Mouse (Mus musculus) liver, embryonic 14.5 days (tissue): ENCODE measurements around the gene Cux2. TPM values are rescaled to one million over a fixed set of nuclear protein-coding genes. Genes with fewer than 3 reads are reported as not detected.

ENCODE experiments used
- ATAC-seq: fragments of 200-750 bp; cut with Nextera tagmentation; 2 replicates; pipeline ENCODE4 v1.8.0; 2017; ENCODE audit warnings: moderate number of reproducible peaks, mild to moderate bottlenecking, moderate library complexity; ENCODE audit not compliant: insufficient read depth
- DNase-seq, 3 experiments: peaks; one replicate each; pipeline ENCODE4 v3.0.0-alpha.2; 2012 to 2013; ENCODE audit warnings: low read depth in 3 of 3, low spot score in 3 of 3
- H3K27ac ChIP-seq: fragments of 300-500 bp; sonication (generic); 2 replicates; pipeline ENCODE4 v1.5.1; 2014; ENCODE audit warnings: moderate library complexity, mild to moderate bottlenecking, control low read depth, inconsistent platforms
- H3K27me3 ChIP-seq: fragments of 300-500 bp; sonication (generic); 2 replicates; pipeline ENCODE4 v1.6.1; 2014; ENCODE audit warnings: mild to moderate bottlenecking, low read length, moderate library complexity; ENCODE audit not compliant: control insufficient read depth, insufficient read depth
- H3K36me3 ChIP-seq: fragments of 300-500 bp; sonication (generic); replicated peaks from 2 replicates; pipeline ENCODE4 v1.6.1; 2014; ENCODE audit warnings: low read depth; ENCODE audit not compliant: control insufficient read depth, insufficient read depth
- H3K4me1 ChIP-seq, 2 experiments: fragments of 200-500 bp in 1 of 2; fragments of 300-500 bp in 1 of 2; sonication (generic) in 1 of 2; replicated peaks; 2 replicates each; pipeline ENCODE4 v1.6.1; 2012 to 2014; ENCODE audit warnings: antibody characterized with exemption in 1 of 2, inconsistent platforms in 1 of 2, low read length in 1 of 2; ENCODE audit not compliant: control insufficient read depth in 2 of 2, insufficient read depth in 2 of 2
- H3K4me2 ChIP-seq: fragments of 300-500 bp; sonication (generic); 2 replicates; pipeline ENCODE4 v1.6.1; 2014; ENCODE audit warnings: low read depth, mild to moderate bottlenecking, control low read depth, moderate library complexity
- H3K4me3 ChIP-seq, 2 experiments: fragments of 200-500 bp in 1 of 2; fragments of 300-500 bp in 1 of 2; sonication (generic) in 1 of 2; 2 replicates each; pipeline ENCODE4 v1.5.1; 2012 to 2014; ENCODE audit warnings: low read depth in 2 of 2, low read length in 2 of 2, mild to moderate bottlenecking in 2 of 2, control low read depth in 1 of 2, inconsistent platforms in 1 of 2, moderate library complexity in 1 of 2; ENCODE audit not compliant: insufficient read depth in 1 of 2
- H3K9ac ChIP-seq: fragments of 300-500 bp; sonication (generic); replicated peaks from 2 replicates; pipeline ENCODE4 v1.6.1; 2014; ENCODE audit warnings: mild to moderate bottlenecking, control low read depth, moderate library complexity
- H3K9me3 ChIP-seq: fragments of 300-500 bp; sonication (generic); 2 replicates; pipeline ENCODE4 v1.6.1; 2016; ENCODE audit warnings: low read length, mixed read lengths; ENCODE audit not compliant: control insufficient read depth
- CTCF ChIP-seq: IDR thresholded peaks from 2 replicates; pipeline ENCODE4 v1.5.1; 2016; ENCODE audit warnings: antibody characterized with exemption, low read depth, control low read depth
- EP300 ChIP-seq: IDR thresholded peaks from 2 replicates; pipeline ENCODE4 v1.6.1; 2016; ENCODE audit warnings: antibody characterized with exemption, low read depth
- WGBS: fragments of 180-500 bp; shearing (Covaris S2); extraction: QIAGEN DNeasy Blood & Tissue Kit; methylation state at CpG from one replicate; pipeline ENCODE4 v1.1.7; 2014; ENCODE audit not compliant: insufficient replicate concordance; 5-methylcytosine and 5-hydroxymethylcytosine counted together
- polyA plus RNA-seq, 2 experiments: library from polyadenylated mRNA; depleted of rRNA in 1 of 2; stranded (reverse) in 1 of 2; unstranded in 1 of 2; fragments of >200 nt; fragmentation: Nextera tagmentation in 1 of 2; extraction: Ambion mirVana in 1 of 2; gene quantifications; 2 replicates each; pipeline versions ENCODE4 v1.2.1 to v1.2.3; 2012 to 2014

Gene Cux2
- polyA plus RNA-seq, 2 experiments = 1.0 to 1.4 TPM

DNA sequence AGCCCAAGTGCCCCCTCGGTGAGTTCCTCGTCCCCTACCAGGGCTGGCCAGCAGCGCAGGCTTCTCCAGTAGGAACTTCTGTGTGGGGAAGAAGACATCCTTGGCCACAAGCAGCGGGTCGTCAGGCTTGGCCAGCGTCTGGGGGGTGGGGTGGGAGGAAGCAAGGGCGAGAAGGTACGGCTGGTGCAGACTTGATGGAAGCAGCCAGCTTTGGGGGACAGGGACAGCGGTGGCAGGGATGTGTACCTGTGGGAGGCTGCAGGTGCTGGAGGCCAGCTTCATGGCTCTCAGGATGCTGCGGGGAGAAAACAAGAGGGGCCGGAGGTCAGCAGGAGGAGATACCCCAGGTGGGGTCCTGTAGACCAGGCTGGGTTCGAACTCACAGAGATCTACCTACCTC lies 174.9 kb downstream of the Cux2 start:
- ATAC-seq (no peak), DNase-seq (no peak)
- TF ChIP-seq CTCF = no peak
- no peak for TF ChIP-seq EP300
- WGBS = 69% methylated on average over 12 of the region's 12 CpGs
- Histone ChIP-seq H3K27ac (no peak overlapping the region), H3K36me3 (no peaks in the 10 kb centered on the region), H3K27me3 (no peaks in the 10 kb centered on the region), H3K9me3 (no peaks in the 10 kb centered on the region), H3K9ac (no peak overlapping the region), H3K4me3 (no peak overlapping the region), H3K4me1 (no peaks in the 10 kb centered on the region), H3K4me2 (no peak overlapping the region)

DNA sequence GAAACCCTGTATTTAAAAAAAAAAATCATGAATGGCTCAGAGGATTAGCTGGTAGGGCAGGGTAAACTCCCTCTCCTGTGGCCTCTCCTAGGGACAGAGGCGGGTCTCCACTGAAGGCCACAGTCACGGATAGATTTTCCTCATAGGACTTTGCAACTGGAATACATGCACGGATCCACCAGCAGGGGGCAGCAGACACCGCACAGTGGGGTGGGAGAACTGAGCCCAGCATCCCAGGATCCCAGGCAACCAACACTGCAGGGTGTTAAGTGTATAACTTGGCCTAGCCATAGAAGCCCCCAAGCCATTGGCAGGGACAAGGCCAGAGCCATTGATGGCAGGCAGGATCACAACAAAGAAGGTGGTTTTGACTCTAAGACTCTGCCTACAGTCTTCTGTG lies 177.7 kb downstream of the Cux2 start:
- Histone ChIP-seq H3K4me3 (no peak overlapping the region), H3K4me2 (no peak overlapping the region), H3K9me3 (no peaks in the 10 kb centered on the region), H3K27me3 (no peaks in the 10 kb centered on the region), H3K9ac (no peak overlapping the region), H3K36me3 (no peaks in the 10 kb centered on the region), H3K4me1 (no peaks in the 10 kb centered on the region), H3K27ac (no peak overlapping the region)
- ATAC-seq (no peak), DNase-seq (peak in 2 of 3 experiments; percentile 28 to 34)
- TF ChIP-seq EP300 (no peak), CTCF (peak; percentile 95)
- 13% methylated on average over 4 of the region's 4 CpGs for WGBS

DNA sequence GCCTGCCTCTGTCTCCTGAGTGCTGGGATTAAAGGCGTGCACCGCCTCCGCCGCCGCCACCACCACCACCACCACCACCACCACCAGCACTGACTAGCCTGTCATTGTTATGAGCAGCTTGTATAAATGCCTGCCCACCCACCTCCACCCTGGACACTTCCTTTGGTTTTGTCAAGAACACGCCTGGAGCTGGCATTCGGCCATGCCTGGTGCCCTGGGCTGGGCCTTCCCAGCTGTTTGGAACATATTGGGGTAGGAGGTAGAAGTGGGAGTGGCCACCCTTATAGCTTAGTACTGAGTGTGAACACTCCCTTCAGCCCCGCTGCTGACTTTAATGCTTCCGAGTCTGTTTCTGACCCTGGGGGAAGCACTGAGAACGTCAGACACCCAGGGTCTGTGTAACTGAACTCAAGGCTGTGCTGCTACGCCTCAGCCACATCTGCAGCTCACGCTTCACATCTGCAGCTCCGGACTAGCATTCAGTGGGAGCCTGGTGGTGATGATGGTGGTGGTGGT lies 178.3 kb downstream of the Cux2 start:
- TF ChIP-seq EP300 (no peak), CTCF (no peak)
- ATAC-seq (no peak), DNase-seq (no peak)
- no peak overlapping the region for H3K4me3 ChIP-seq
- no peaks in the 10 kb centered on the region for H3K4me1 ChIP-seq
- H3K4me2 ChIP-seq = no peak overlapping the region
- no peaks in the 10 kb centered on the region for H3K36me3 ChIP-seq
- no peaks in the 10 kb centered on the region for H3K27me3 ChIP-seq
- WGBS = 81% methylated on average over 13 of the region's 13 CpGs
- H3K9ac ChIP-seq = no peak overlapping the region
- no peak overlapping the region for H3K27ac ChIP-seq
- no peaks in the 10 kb centered on the region for H3K9me3 ChIP-seq

DNA sequence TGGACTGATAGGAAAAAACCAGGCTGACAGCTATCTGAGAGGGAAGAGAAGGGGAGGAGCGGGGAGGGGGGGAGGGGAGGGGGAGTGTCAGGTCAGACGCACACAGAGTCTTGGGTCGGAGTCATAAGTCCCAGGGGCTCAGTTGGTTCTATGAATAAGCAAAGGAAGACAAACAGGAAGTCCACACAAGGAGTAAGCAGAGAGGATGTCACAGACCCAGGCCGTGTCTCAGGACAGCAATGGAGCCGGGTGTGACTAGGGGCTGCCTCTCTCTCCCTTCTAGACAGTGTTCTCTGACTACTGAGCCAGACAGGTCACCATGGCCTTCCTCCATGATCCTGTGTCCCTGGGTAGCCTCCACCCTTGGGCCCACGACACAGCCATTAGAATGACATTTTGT lies 179.1 kb downstream of the Cux2 start:
- Histone ChIP-seq H3K27ac (no peak overlapping the region), H3K9ac (no peak overlapping the region), H3K4me2 (no peak overlapping the region), H3K4me1 (no peaks in the 10 kb centered on the region), H3K9me3 (no peaks in the 10 kb centered on the region), H3K27me3 (no peaks in the 10 kb centered on the region), H3K36me3 (no peaks in the 10 kb centered on the region), H3K4me3 (no peak overlapping the region)
- no peak for DNase-seq
- 29% methylated on average over 6 of the region's 6 CpGs for WGBS
- TF ChIP-seq EP300 = no peak
- no peak for TF ChIP-seq CTCF
- ATAC-seq = no peak

DNA sequence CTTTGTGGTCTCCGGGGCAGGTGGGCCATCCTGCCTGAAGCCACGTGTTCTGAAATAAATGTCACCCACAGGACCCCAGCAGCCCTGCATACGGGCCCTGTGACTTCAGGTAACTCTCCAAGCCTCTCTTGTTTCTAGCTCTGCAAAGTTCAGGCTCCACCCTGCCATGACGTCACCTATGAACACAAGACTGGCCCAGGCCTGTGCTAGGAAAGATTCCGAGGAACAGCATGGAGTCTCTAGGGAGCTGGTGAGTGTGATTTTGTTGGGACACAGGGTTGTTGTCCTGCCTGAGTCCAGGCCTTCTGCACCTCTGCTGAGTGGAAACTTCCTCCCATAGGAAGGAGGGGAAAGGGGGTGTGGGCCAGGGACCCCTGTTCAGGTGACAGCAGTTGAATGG lies 181.9 kb downstream of the Cux2 start:
- no peak overlapping the region for H3K4me3 ChIP-seq
- TF ChIP-seq EP300 (no peak), CTCF (no peak)
- no peaks in the 10 kb centered on the region for H3K4me1 ChIP-seq
- no peaks in the 10 kb centered on the region for H3K9me3 ChIP-seq
- no peak for DNase-seq
- no peaks in the 10 kb centered on the region for H3K27me3 ChIP-seq
- ATAC-seq = no peak
- H3K27ac ChIP-seq = no peak overlapping the region
- H3K36me3 ChIP-seq = no peaks in the 10 kb centered on the region
- 56% methylated on average over 5 of the region's 5 CpGs for WGBS
- no peak overlapping the region for H3K4me2 ChIP-seq
- no peak overlapping the region for H3K9ac ChIP-seq
